In genomic region chr1:178779742-178780141, GRCm38 (mm10) we compare ENCODE assay signal across 24 mouse cellular contexts.
DNase-seq lines count a peak whose midpoint lies in the region; ATAC-seq lines count a peak whose summit lies in the region.
"Had no signal": no experiment of that assay in that cellular context is flagged by ENCODE, and none has a peak within 500 bp of the region (broad histone marks: within the 10 kb centered on the region; RNA-seq: fewer than 3 reads in every experiment).

No protein-coding gene starts in this region.

- H3K9ac ChIP-seq in liver, embryonic 11.5 days (ENCODE audit: low read depth, low read length), result no peak overlapping the region
- H3K9ac ChIP-seq in liver, embryonic 13.5 days, result no peak overlapping the region
- H3K9ac ChIP-seq: forebrain, embryonic 12.5 days; forebrain, embryonic 15.5 days; heart, embryonic 13.5 days; hindbrain, embryonic 12.5 days; hindbrain, embryonic 15.5 days had no signal

- no peak overlapping the region for H3K4me2 ChIP-seq in liver, embryonic 11.5 days
- no peak overlapping the region for H3K4me2 ChIP-seq in liver, embryonic 13.5 days
- H3K4me2 ChIP-seq: forebrain, embryonic 12.5 days; forebrain, embryonic 15.5 days; heart, embryonic 13.5 days; hindbrain, embryonic 12.5 days; hindbrain, embryonic 15.5 days had no signal

- H3K27me3 ChIP-seq in liver, embryonic 11.5 days (replicated peaks; ENCODE audit: control insufficient read depth, insufficient read depth, low read length), result no peaks in the 10 kb centered on the region
- no peaks in the 10 kb centered on the region for H3K27me3 ChIP-seq in liver, embryonic 13.5 days
- H3K27me3 ChIP-seq: CH12.LX; forebrain, embryonic 12.5 days; forebrain, embryonic 15.5 days; heart, embryonic 13.5 days; hindbrain, embryonic 12.5 days; hindbrain, embryonic 15.5 days; Patski had no signal

- WGBS in liver, embryonic 11.5 days, result 36% methylated on average over 2 of the region's 2 CpGs
- 34% methylated on average over 2 of the region's 2 CpGs for WGBS in liver, embryonic 13.5 days (ENCODE audit: insufficient replicate concordance)

- H3K27ac ChIP-seq in liver, embryonic 11.5 days (ENCODE audit: low read depth, low read length), result no peak overlapping the region
- H3K27ac ChIP-seq in liver, embryonic 13.5 days, result no peak overlapping the region
- H3K27ac ChIP-seq: forebrain, embryonic 12.5 days; forebrain, embryonic 15.5 days; heart, embryonic 13.5 days; hindbrain, embryonic 12.5 days; hindbrain, embryonic 15.5 days had no signal

- H3K36me3 ChIP-seq in liver, embryonic 11.5 days (ENCODE audit: control insufficient read depth, insufficient read depth, low read length), result no peaks in the 10 kb centered on the region
- H3K36me3 ChIP-seq in liver, embryonic 13.5 days, result no peaks in the 10 kb centered on the region
- H3K36me3 ChIP-seq: forebrain, embryonic 12.5 days; forebrain, embryonic 15.5 days; G1E; hindbrain, embryonic 12.5 days; hindbrain, embryonic 15.5 days had no signal

- peak; percentile 61 for ATAC-seq in liver, embryonic 11.5 days (replicated peaks; ENCODE audit: low FRiP score)
- ATAC-seq in erythroblast, adult 5-6 weeks (replicated peaks; ENCODE audit: low FRiP score, poor library complexity, severe bottlenecking), result peak; percentile 86
- ATAC-seq in liver, embryonic 13.5 days (ENCODE audit: low read depth), result peak; percentile 67; the same call in 1 of the 2 replicates
- peak; percentile 71 for ATAC-seq in megakaryocyte progenitor cell, adult 5-6 weeks (replicated peaks; ENCODE audit: poor library complexity)
- ATAC-seq: forebrain, embryonic 15.5 days; Patski had no signal

- DNase-seq in liver, embryonic 11.5 days (ENCODE audit: low spot score), result no peak
- DNase-seq in liver, result no peak
- no peak for DNase-seq in liver, embryonic 13.5 days
- no peak for DNase-seq in kidney, postnatal 10 days
- DNase-seq in cerebellum, postnatal 36 days, result no peak
- DNase-seq: adrenal gland, postnatal 10 days; adrenal gland, postnatal 36 days; B cell, adult 2 months; cerebellum, adult 18-20 months; cerebellum, adult 9-10 months; cerebellum, postnatal 14 days; gastrocnemius, postnatal 25 days; heart, adult 18-20 months; heart, postnatal 14 days had no signal

- no peak overlapping the region for H3K4me3 ChIP-seq in liver, embryonic 11.5 days (ENCODE audit: low read depth, low read length)
- no peak overlapping the region for H3K4me3 ChIP-seq in liver, embryonic 13.5 days (replicated peaks)
- H3K4me3 ChIP-seq: forebrain, embryonic 12.5 days; forebrain, embryonic 15.5 days; heart, embryonic 13.5 days; hindbrain, embryonic 12.5 days; hindbrain, embryonic 15.5 days had no signal

- H3K4me1 ChIP-seq in liver, embryonic 11.5 days (replicated peaks; ENCODE audit: control insufficient read depth, insufficient read depth, low read length), result peaks cover 6% of the 10 kb centered on the region; the same call in 1 of the 2 replicates
- peaks cover 12% of the 10 kb centered on the region for H3K4me1 ChIP-seq in liver, embryonic 13.5 days (replicated peaks)
- H3K4me1 ChIP-seq: forebrain, embryonic 12.5 days; forebrain, embryonic 15.5 days; hindbrain, embryonic 12.5 days; hindbrain, embryonic 15.5 days had no signal

- no peaks in the 10 kb centered on the region for H3K9me3 ChIP-seq in liver, embryonic 11.5 days (ENCODE audit: control insufficient read depth, low read length)
- H3K9me3 ChIP-seq in liver, embryonic 13.5 days (replicated peaks), result no peaks in the 10 kb centered on the region
- H3K9me3 ChIP-seq: forebrain, embryonic 15.5 days; G1E; heart, embryonic 13.5 days; hindbrain, embryonic 15.5 days had no signal
